Mouse (Mus musculus) thymus, adult 2 months (tissue): ENCODE measurements at regions not wholly inside any gene's neighbourhood (a gene's known extent, or its start where the extent isn't known, plus 50 kb on each side); places are given as distances from the start of the nearest gene placed in this dataset.
"Not testable (repeated sequence)": the region's sequence is repeated elsewhere in the genome, so short reads cannot be mapped to it uniquely, and the experiment has no call there.

ENCODE experiments used
- DNase-seq: peaks from one replicate; pipeline ENCODE4 v3.0.0; 2021
- H3K27ac ChIP-seq: fragments of 200-500 bp; 2 replicates; pipeline ENCODE4 v1.5.1; 2012; ENCODE audit warnings: low read length, control low read depth; ENCODE audit not compliant: control insufficient read depth, insufficient read depth
- H3K27me3 ChIP-seq: fragments of 200-500 bp; 2 replicates; pipeline ENCODE4 v1.6.1; 2012; ENCODE audit warnings: mild to moderate bottlenecking, low read length, moderate library complexity, mixed read lengths; ENCODE audit not compliant: control insufficient read depth, insufficient read depth
- H3K36me3 ChIP-seq: fragments of 200-500 bp; 2 replicates; pipeline ENCODE4 v1.6.1; 2012; ENCODE audit warnings: mild to moderate bottlenecking, low read length, moderate library complexity; ENCODE audit not compliant: control insufficient read depth, insufficient read depth
- H3K4me1 ChIP-seq: fragments of 200-500 bp; replicated peaks from 2 replicates; pipeline ENCODE4 v1.6.1; 2012; ENCODE audit warnings: low read length; ENCODE audit not compliant: control insufficient read depth, insufficient read depth
- H3K4me3 ChIP-seq: fragments of 200-500 bp; 2 replicates; pipeline ENCODE4 v1.5.1; 2012; ENCODE audit warnings: mild to moderate bottlenecking, low read length, control low read depth, moderate library complexity; ENCODE audit not compliant: control insufficient read depth, insufficient read depth
- CTCF ChIP-seq: fragments of 200-500 bp; IDR thresholded peaks from 2 replicates; pipeline ENCODE4 v1.5.1; 2012; ENCODE audit warnings: mild to moderate bottlenecking, control low read depth, low read length, moderate library complexity, borderline replicate concordance; ENCODE audit not compliant: control insufficient read depth, poor library complexity, insufficient read depth; ENCODE audit errors: extremely low read depth
- POLR2A ChIP-seq: fragments of 200-500 bp; IDR thresholded peaks from 2 replicates; pipeline ENCODE4 v1.6.1; 2012; ENCODE audit warnings: mild to moderate bottlenecking, low read length, control low read depth, moderate library complexity; ENCODE audit not compliant: control insufficient read depth, poor library complexity, insufficient read depth; ENCODE audit errors: extremely low read depth
- WGBS: fragments of 180-500 bp; shearing (Covaris S2); methylation state at CpG from one replicate; pipeline ENCODE4 v1.1.7; 2018; 5-methylcytosine and 5-hydroxymethylcytosine counted together

DNA sequence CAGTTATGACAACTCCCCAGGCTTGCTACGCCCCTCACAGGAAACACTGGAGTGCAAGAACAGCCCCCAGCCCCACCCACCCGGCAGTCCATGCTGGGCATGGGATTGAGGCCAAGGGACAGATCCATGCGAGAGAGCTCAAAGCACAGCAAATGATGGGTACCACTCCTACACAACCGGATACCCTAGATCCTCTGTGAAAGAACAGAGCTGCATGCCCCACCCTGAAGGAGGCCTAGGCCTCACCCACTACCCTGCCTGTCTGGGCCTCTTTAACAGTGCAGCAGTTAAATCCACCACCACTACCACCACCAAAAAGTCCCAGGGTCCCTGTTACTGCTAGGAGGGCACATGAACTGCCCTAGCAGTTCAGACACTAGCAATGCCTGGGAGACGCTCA lies 126.3 kb upstream of the Ppp2r2d start:
- WGBS, result 82% methylated on average over 5 of the region's 5 CpGs
- DNase-seq, result no peak
- TF ChIP-seq POLR2A (no peak), CTCF (no peak)
- no peaks in the 10 kb centered on the region for H3K36me3 ChIP-seq
- H3K4me1 ChIP-seq, result no peaks in the 10 kb centered on the region
- no peak overlapping the region for H3K27ac ChIP-seq
- no peaks in the 10 kb centered on the region for H3K27me3 ChIP-seq
- H3K4me3 ChIP-seq, result no peak overlapping the region

DNA sequence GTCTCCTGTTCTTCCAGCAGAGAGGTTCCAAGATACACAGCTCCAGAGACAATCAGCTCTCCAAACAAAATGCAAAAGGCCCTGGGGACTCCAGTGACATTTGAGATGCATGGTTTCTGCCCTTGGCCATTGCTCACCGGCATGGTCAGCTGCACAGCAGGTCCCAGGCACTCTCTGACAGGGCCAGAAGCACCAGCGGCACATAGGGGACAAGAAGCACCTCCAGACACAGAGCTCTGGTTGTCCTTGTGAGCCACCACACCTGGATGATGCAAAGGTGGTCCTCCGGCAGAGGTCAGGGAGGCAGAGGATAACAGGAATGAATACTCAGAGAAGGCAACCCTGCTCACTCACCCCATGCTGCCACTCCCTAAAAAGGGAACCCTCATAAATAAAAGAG lies 126.8 kb upstream of the Ppp2r2d start:
- no peak for DNase-seq
- Histone ChIP-seq H3K4me3 (no peak overlapping the region), H3K36me3 (no peaks in the 10 kb centered on the region), H3K27me3 (no peaks in the 10 kb centered on the region), H3K27ac (no peak overlapping the region), H3K4me1 (no peaks in the 10 kb centered on the region)
- 79% methylated on average over 3 of the region's 3 CpGs for WGBS
- TF ChIP-seq CTCF, result no peak

DNA sequence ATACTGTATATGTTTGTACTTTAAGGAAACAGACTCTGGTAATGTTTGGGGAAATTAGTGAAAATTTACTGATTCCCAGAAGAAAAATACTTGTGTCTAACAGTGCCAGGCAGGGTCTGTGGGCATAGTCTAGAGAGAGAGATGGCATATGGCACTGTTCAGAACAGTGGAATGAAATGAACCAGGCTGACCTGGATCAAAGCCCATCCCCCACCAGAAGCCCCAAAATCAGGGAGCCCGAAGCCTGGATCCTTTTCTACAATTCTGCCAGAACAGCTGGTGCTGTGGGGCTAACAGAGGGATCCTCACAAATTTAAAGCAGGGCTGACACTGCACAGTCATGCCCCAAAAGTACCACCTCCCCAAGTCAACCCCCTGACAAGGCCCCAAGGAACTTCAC lies 131.1 kb upstream of the Ppp2r2d start:
- H3K4me1 ChIP-seq, result no peaks in the 10 kb centered on the region
- H3K27ac ChIP-seq, result no peak overlapping the region
- no peak for DNase-seq
- WGBS, result 75% methylated on average over 1 of the region's 1 CpGs
- no peak overlapping the region for H3K4me3 ChIP-seq
- H3K27me3 ChIP-seq, result no peaks in the 10 kb centered on the region
- H3K36me3 ChIP-seq, result no peaks in the 10 kb centered on the region
- TF ChIP-seq CTCF (no peak), POLR2A (no peak)

DNA sequence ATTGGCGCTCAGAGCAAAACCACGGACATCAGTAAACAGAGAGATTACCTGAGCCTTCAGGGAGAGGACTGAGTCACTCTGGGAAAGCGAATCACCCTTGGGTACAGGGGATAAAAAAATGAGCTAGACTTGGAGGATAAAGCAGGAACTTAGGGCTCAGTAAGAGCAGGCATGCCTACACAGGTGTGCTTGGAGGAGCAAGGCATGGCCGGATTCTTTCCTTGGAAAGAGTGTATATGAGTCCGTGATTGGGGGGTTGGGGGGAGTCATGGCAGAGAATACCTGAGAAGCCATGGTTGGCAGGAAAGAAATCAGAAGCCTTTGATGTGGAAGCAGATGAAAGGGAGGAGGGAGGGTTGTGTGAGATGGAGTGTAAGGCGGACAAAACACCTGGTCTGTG lies 137.5 kb upstream of the Ppp2r2d start:
- DNase-seq, result no peak
- H3K27ac ChIP-seq, result no peak overlapping the region
- no peaks in the 10 kb centered on the region for H3K27me3 ChIP-seq
- TF ChIP-seq CTCF (no peak), POLR2A (no peak)
- no peak overlapping the region for H3K4me3 ChIP-seq
- no peaks in the 10 kb centered on the region for H3K36me3 ChIP-seq
- no peaks in the 10 kb centered on the region for H3K4me1 ChIP-seq
- 83% methylated on average over 6 of the region's 6 CpGs for WGBS

DNA sequence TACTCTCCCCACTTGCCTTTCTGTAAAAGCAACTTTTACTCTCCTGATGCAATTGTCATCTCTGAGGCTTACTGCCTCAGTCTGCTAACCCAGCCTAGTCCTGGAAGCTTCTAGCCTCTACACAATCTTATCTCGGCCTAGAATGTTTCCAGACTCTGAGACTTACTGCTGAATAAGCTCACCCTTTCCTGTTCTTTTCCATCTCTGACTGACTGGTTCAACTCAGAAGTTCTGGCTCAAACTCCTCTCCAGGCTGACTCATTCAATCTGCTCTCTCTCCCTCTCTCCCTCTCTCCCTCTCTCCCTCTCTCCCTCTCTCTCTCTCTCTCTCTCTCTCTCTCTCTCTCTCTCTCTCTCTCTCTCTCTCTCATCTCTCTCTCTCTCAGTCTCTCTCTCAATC lies 146.3 kb upstream of the Ppp2r2d start:
- not testable (repeated sequence) for H3K4me3 ChIP-seq, DNase-seq, H3K27ac ChIP-seq, H3K4me1 ChIP-seq, H3K36me3 ChIP-seq, H3K27me3 ChIP-seq
- WGBS, result 77% methylated on average over 1 of the region's 1 CpGs

DNA sequence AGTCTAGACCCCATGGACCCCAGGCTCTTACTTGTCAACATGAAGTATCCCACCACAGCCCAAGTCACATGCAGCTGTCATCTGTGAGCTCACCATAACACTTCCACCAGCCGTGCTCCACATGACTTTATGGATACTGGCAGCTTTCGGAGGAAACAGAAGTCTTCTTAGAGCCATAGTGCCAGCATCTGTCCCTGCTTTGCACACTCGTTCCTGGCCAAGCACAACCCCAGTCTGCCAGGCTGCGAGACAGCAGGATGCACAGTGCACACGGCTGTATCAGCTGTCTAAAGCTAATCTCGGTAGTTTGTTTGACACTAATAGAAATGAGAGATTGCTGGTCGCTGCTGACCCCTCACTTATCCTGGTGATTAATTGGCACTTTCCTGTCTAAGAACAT lies 163.7 kb upstream of the Ppp2r2d start:
- TF ChIP-seq CTCF (no peak), POLR2A (no peak)
- 87% methylated on average over 7 of the region's 7 CpGs for WGBS
- no peak overlapping the region for H3K4me3 ChIP-seq
- H3K36me3 ChIP-seq, result no peaks in the 10 kb centered on the region
- H3K27me3 ChIP-seq, result no peaks in the 10 kb centered on the region
- no peak overlapping the region for H3K27ac ChIP-seq
- H3K4me1 ChIP-seq, result no peaks in the 10 kb centered on the region
- no peak for DNase-seq

DNA sequence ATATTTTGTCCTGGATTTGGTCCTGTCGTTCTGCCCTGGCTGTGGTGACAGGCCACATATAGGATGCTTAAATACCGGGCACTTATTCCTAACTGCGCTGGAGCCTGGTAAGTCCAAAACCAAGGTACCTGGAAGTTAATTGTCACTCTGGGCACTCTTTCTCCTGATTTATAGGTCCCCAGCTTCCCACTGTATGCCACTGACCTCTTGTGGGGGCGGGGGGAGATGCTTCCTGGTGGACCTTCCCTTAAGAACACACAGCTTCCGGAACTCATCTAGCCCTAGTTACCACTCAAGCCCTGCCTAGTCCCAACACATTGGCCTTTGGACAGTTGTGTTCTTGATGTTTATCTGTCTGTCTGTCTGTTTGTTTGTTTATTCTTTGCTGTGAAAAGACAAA lies 165.3 kb upstream of the Ppp2r2d start:
- no peaks in the 10 kb centered on the region for H3K4me1 ChIP-seq
- TF ChIP-seq CTCF (no peak), POLR2A (no peak)
- no peak for DNase-seq
- H3K36me3 ChIP-seq, result no peaks in the 10 kb centered on the region
- no peak overlapping the region for H3K27ac ChIP-seq
- H3K4me3 ChIP-seq, result no peak overlapping the region
- 88% methylated on average over 5 of the region's 5 CpGs for WGBS
- no peaks in the 10 kb centered on the region for H3K27me3 ChIP-seq
